ENCODE assay signal across 19 mouse cellular contexts in genomic region chr1:163251766-163252165, GRCm38 (mm10).
DNase-seq lines count a peak whose midpoint lies in the region; ATAC-seq and TF ChIP-seq lines count a peak whose summit lies in the region.
"Had no signal": no experiment of that assay in that cellular context is flagged by ENCODE, and none has a peak within 500 bp of the region (broad histone marks: within the 10 kb centered on the region; RNA-seq: fewer than 3 reads in every experiment).

No protein-coding gene starts in this region.

- no peak for TF ChIP-seq EP300 in heart, postnatal 0 days (IDR thresholded peaks at IDR 0.05; ENCODE audit: low read depth)

- no peak overlapping the region for H3K27ac ChIP-seq in heart, postnatal 0 days (ENCODE audit: low read depth)
- peak overlapping the region; percentile 54 for H3K27ac ChIP-seq in embryonic facial prominence, embryonic 14.5 days (replicated peaks; ENCODE audit: low read depth, low read length)
- H3K27ac ChIP-seq: embryonic facial prominence, embryonic 12.5 days; forebrain, embryonic 13.5 days; heart, embryonic 13.5 days; intestine, embryonic 15.5 days; liver, embryonic 15.5 days had no signal

- TF ChIP-seq CTCF in heart, postnatal 0 days (IDR thresholded peaks at IDR 0.05; ENCODE audit: low read depth): no peak

- DNase-seq in cerebellum, postnatal 10 days: peak; percentile 29 to 31
- peak; percentile 12 for DNase-seq in heart, postnatal 0 days (ENCODE audit: low spot score)
- DNase-seq in heart, postnatal 25 days (ENCODE audit: low spot score): no peak
- DNase-seq in 416B (ENCODE audit: low read depth): peak; percentile 12
- DNase-seq in embryonic facial prominence, embryonic 14.5 days (ENCODE audit: low spot score): peak; percentile 84
- DNase-seq in spleen, postnatal 14 days (ENCODE audit: low spot score in 2 of 2): no peak
- DNase-seq in adrenal gland, adult 18-20 months (ENCODE audit: low spot score in 2 of 2): no peak
- DNase-seq: adrenal gland, postnatal 10 days; cerebellum, postnatal 36 days; gastrocnemius, postnatal 25 days; kidney, postnatal 25 days; thymus, postnatal 36 days had no signal

- no peak overlapping the region for H3K4me2 ChIP-seq in heart, postnatal 0 days (ENCODE audit: low read depth, low read length)
- H3K4me2 ChIP-seq in embryonic facial prominence, embryonic 14.5 days (ENCODE audit: low read depth, low read length): no peak overlapping the region
- H3K4me2 ChIP-seq: embryonic facial prominence, embryonic 12.5 days; forebrain, embryonic 13.5 days; heart, embryonic 13.5 days; intestine, embryonic 15.5 days; liver, embryonic 15.5 days; midbrain, embryonic 11.5 days had no signal

- H3K9ac ChIP-seq in heart, postnatal 0 days (replicated peaks; ENCODE audit: low read depth, low read length): no peak overlapping the region
- no peak overlapping the region for H3K9ac ChIP-seq in embryonic facial prominence, embryonic 14.5 days (ENCODE audit: low read depth, low read length)
- H3K9ac ChIP-seq: embryonic facial prominence, embryonic 12.5 days; forebrain, embryonic 13.5 days; heart, embryonic 13.5 days; intestine, embryonic 15.5 days; liver, embryonic 15.5 days had no signal

- no peaks in the 10 kb centered on the region for H3K27me3 ChIP-seq in heart, postnatal 0 days (ENCODE audit: control insufficient read depth, insufficient read depth, low read length)
- H3K27me3 ChIP-seq in embryonic facial prominence, embryonic 14.5 days (replicated peaks; ENCODE audit: control insufficient read depth, insufficient read depth, low read length): no peaks in the 10 kb centered on the region
- H3K27me3 ChIP-seq: embryonic facial prominence, embryonic 12.5 days; forebrain, embryonic 13.5 days; heart, embryonic 13.5 days; intestine, embryonic 15.5 days; liver, embryonic 15.5 days had no signal

- no peak overlapping the region for H3K4me3 ChIP-seq in heart, postnatal 0 days (ENCODE audit: low read depth, low read length)
- H3K4me3 ChIP-seq in embryonic facial prominence, embryonic 14.5 days (ENCODE audit: low read depth, low read length): no peak overlapping the region
- H3K4me3 ChIP-seq: embryonic facial prominence, embryonic 12.5 days; forebrain, embryonic 13.5 days; heart, embryonic 13.5 days; intestine, embryonic 15.5 days; liver, embryonic 15.5 days had no signal

- H3K9me3 ChIP-seq in heart, postnatal 0 days (replicated peaks; ENCODE audit: control insufficient read depth, low read length): no peaks in the 10 kb centered on the region
- H3K9me3 ChIP-seq in embryonic facial prominence, embryonic 14.5 days (ENCODE audit: control insufficient read depth, low read length): no peaks in the 10 kb centered on the region
- H3K9me3 ChIP-seq: embryonic facial prominence, embryonic 12.5 days; forebrain, embryonic 13.5 days; heart, embryonic 13.5 days; intestine, embryonic 15.5 days; liver, embryonic 15.5 days had no signal

- no peaks in the 10 kb centered on the region for H3K4me1 ChIP-seq in heart, postnatal 0 days (ENCODE audit: control insufficient read depth, insufficient read depth)
- peaks cover 12% of the 10 kb centered on the region; the same call in 1 of the 2 replicates for H3K4me1 ChIP-seq in embryonic facial prominence, embryonic 14.5 days (ENCODE audit: control insufficient read depth, insufficient read depth, low read length)
- H3K4me1 ChIP-seq: embryonic facial prominence, embryonic 12.5 days; forebrain, embryonic 13.5 days; intestine, embryonic 15.5 days; liver, embryonic 15.5 days had no signal

- intact Hi-C loops in heart, postnatal 25 days (cut with DNase I): no loop called here

- 46% methylated on average over 1 of the region's 1 CpGs for WGBS in heart, postnatal 0 days
- 49% methylated on average over 1 of the region's 1 CpGs for WGBS in embryonic facial prominence, embryonic 14.5 days

- ATAC-seq in cerebellum, adult (ENCODE audit: insufficient number of reproducible peaks, low FRiP score, low TSS enrichment): no peak
- ATAC-seq in heart, postnatal 0 days (ENCODE audit: insufficient read depth, low read depth): no peak
- ATAC-seq in embryonic facial prominence, embryonic 14.5 days (ENCODE audit: low read depth): no peak
- ATAC-seq: forebrain, embryonic 13.5 days; intestine, embryonic 15.5 days had no signal

- no peaks in the 10 kb centered on the region for H3K36me3 ChIP-seq in heart, postnatal 0 days (replicated peaks; ENCODE audit: control insufficient read depth, insufficient read depth, low read length)
- H3K36me3 ChIP-seq in embryonic facial prominence, embryonic 14.5 days (ENCODE audit: control insufficient read depth, insufficient read depth, low read length): peaks cover 73% of the 10 kb centered on the region
- H3K36me3 ChIP-seq: intestine, embryonic 15.5 days; liver, embryonic 15.5 days had no signal

Comparison
In these comparisons a context has a peak if more than half of its experiments do, and no peak if none do; other contexts are left out.
1. DNase-seq: peak in cerebellum, postnatal 10 days (2 of 2), heart, postnatal 0 days (single experiment), 416B (single experiment) and embryonic facial prominence, embryonic 14.5 days (single experiment); none in heart, postnatal 25 days (single experiment), spleen, postnatal 14 days (0 of 2) and adrenal gland, adult 18-20 months (0 of 2).